Mouse (Mus musculus) thymus, postnatal 0 days (tissue): ENCODE measurements at regions not wholly inside any gene's neighbourhood (a gene's known extent, or its start where the extent isn't known, plus 50 kb on each side); places are given as distances from the start of the nearest gene placed in this dataset.

Experiments used
- DNase-seq: peaks from one replicate; pipeline ENCODE4 v3.0.0-alpha.2; 2015; ENCODE audit warnings: low spot score

- DNase-seq, result no peak
Observed at GRCm38 (mm10) chr14:102439738-102440137, 542.7 kb downstream of the Kctd12 start.

- no peak for DNase-seq
Observed at GRCm38 (mm10) chr14:102403397-102404115, 578.9 kb downstream of the Kctd12 start.

GRCm38 (mm10) chr14:102402061-102402689 lies 580.3 kb downstream of the Kctd12 start:
- DNase-seq, result no peak

GRCm38 (mm10) chr14:102396036-102396734 lies 586.3 kb downstream of the Kctd12 start:
- DNase-seq, result no peak

- no peak for DNase-seq
Observed at GRCm38 (mm10) chr14:102392351-102392750, 590.1 kb downstream of the Kctd12 start.

- DNase-seq, result no peak
Observed at GRCm38 (mm10) chr14:102372994-102373567, 609.4 kb downstream of the Kctd12 start.

GRCm38 (mm10) chr14:102361589-102361988 lies 620.8 kb downstream of the Kctd12 start:
- DNase-seq, result no peak

GRCm38 (mm10) chr14:102329409-102329808 lies 599.7 kb downstream of the Lmo7 start:
- no peak for DNase-seq

GRCm38 (mm10) chr14:102306332-102306731 lies 576.6 kb downstream of the Lmo7 start:
- no peak for DNase-seq

GRCm38 (mm10) chr14:102302826-102303225 lies 573.1 kb downstream of the Lmo7 start:
- DNase-seq, result no peak

- DNase-seq, result no peak
Observed at GRCm38 (mm10) chr14:102300251-102300650, 570.5 kb downstream of the Lmo7 start.

GRCm38 (mm10) chr14:102291361-102291760 lies 561.6 kb downstream of the Lmo7 start:
- no peak for DNase-seq

- no peak for DNase-seq
Observed at GRCm38 (mm10) chr14:102250076-102250475, 520.3 kb downstream of the Lmo7 start.

GRCm38 (mm10) chr14:102248581-102248980 lies 518.8 kb downstream of the Lmo7 start:
- no peak for DNase-seq

GRCm38 (mm10) chr14:102248023-102248422 lies 518.3 kb downstream of the Lmo7 start:
- DNase-seq, result no peak

GRCm38 (mm10) chr14:102243806-102244536 lies 514.2 kb downstream of the Lmo7 start:
- DNase-seq, result no peak

GRCm38 (mm10) chr14:102216581-102217368 lies 487.0 kb downstream of the Lmo7 start:
- no peak for DNase-seq

GRCm38 (mm10) chr14:102215267-102215964 lies 485.7 kb downstream of the Lmo7 start:
- DNase-seq, result no peak

- DNase-seq, result no peak
Observed at GRCm38 (mm10) chr14:102212079-102212478, 482.3 kb downstream of the Lmo7 start.
